Mouse (Mus musculus) stomach, embryonic 16.5 days (tissue): ENCODE data around the gene C330021F23Rik. TPM values are rescaled to one million over a fixed set of nuclear protein-coding genes. Genes with fewer than 3 reads are reported as not detected.

Experiments
- ATAC-seq: fragments of 200-750 bp; cut with Nextera tagmentation; 2 replicates; pipeline ENCODE4 v1.8.0; 2017; ENCODE audit warnings: moderate number of reproducible peaks, moderate TSS enrichment; ENCODE audit not compliant: insufficient read depth, low FRiP score
- H3K27ac ChIP-seq: fragments of 300-500 bp; sonication (generic); 2 replicates; pipeline ENCODE4 v1.5.1; 2014; ENCODE audit warnings: low read length
- H3K27me3 ChIP-seq: fragments of 300-500 bp; sonication (generic); 2 replicates; pipeline ENCODE4 v1.6.1; 2014; ENCODE audit warnings: low read length, control low read depth, mixed read lengths; ENCODE audit not compliant: control insufficient read depth, insufficient read depth
- H3K36me3 ChIP-seq: fragments of 300-500 bp; sonication (generic); 2 replicates; pipeline ENCODE4 v1.6.1; 2014; ENCODE audit warnings: low read length; ENCODE audit not compliant: control insufficient read depth, insufficient read depth
- H3K4me1 ChIP-seq: fragments of 300-500 bp; sonication (generic); 2 replicates; pipeline ENCODE4 v1.6.1; 2014; ENCODE audit warnings: low read length, control low read depth, mixed read lengths; ENCODE audit not compliant: control insufficient read depth, insufficient read depth
- H3K4me2 ChIP-seq: fragments of 300-500 bp; sonication (generic); 2 replicates; pipeline ENCODE4 v1.6.1; 2014; ENCODE audit warnings: low read depth, low read length, mixed read lengths
- H3K4me3 ChIP-seq: fragments of 300-500 bp; sonication (generic); replicated peaks from 2 replicates; pipeline ENCODE4 v1.5.1; 2014; ENCODE audit warnings: mild to moderate bottlenecking, low read length
- H3K9ac ChIP-seq: fragments of 300-500 bp; sonication (generic); 2 replicates; pipeline ENCODE4 v1.6.1; 2014; ENCODE audit warnings: low read length
- H3K9me3 ChIP-seq: fragments of 300-500 bp; sonication (generic); replicated peaks from 2 replicates; pipeline ENCODE4 v1.6.1; 2016; ENCODE audit warnings: low read length, control low read depth; ENCODE audit not compliant: control insufficient read depth
- WGBS: fragments of 180-500 bp; shearing (Covaris S2); extraction: QIAGEN DNeasy Blood & Tissue Kit; methylation state at CpG from one replicate; pipeline ENCODE4 v1.1.7; 2014; 5-methylcytosine and 5-hydroxymethylcytosine counted together
- polyA plus RNA-seq: library from polyadenylated mRNA; unstranded; fragments of >200 nt; fragmentation: Nextera tagmentation; extraction: Ambion mirVana; gene quantifications from 2 replicates; pipeline ENCODE4 v1.2.1, GENCODE M21; 2015

The C330021F23Rik gene
- polyA plus RNA-seq: 0.97 and 1.1 TPM in 2 replicates

GRCm38 (mm10) chr8:3567641-3568371, at the start of gene C330021F23Rik:
TSS of gene C330021F23Rik (plus strand) at chr8:3567990.
- Histone ChIP-seq H3K9ac (0 out of 2 replicates have a peak within 1 kb of the TSS, but pooled peaks have one; percentile 11), H3K27me3 (no peaks in the 10 kb centered on the region), H3K36me3 (no peaks in the 10 kb centered on the region), H3K27ac (no peak within 1 kb of the TSS), H3K4me1 (no peaks in the 10 kb centered on the region), H3K4me2 (peak within 1 kb of the TSS; percentile 34), H3K9me3 (no peaks in the 10 kb centered on the region), H3K4me3 (peak within 1 kb of the TSS; percentile 13)
- 5% methylated on average over 12 of the region's 12 CpGs for WGBS
- ATAC-seq: no peak; the same call in 1 of the 2 replicates

DNA sequence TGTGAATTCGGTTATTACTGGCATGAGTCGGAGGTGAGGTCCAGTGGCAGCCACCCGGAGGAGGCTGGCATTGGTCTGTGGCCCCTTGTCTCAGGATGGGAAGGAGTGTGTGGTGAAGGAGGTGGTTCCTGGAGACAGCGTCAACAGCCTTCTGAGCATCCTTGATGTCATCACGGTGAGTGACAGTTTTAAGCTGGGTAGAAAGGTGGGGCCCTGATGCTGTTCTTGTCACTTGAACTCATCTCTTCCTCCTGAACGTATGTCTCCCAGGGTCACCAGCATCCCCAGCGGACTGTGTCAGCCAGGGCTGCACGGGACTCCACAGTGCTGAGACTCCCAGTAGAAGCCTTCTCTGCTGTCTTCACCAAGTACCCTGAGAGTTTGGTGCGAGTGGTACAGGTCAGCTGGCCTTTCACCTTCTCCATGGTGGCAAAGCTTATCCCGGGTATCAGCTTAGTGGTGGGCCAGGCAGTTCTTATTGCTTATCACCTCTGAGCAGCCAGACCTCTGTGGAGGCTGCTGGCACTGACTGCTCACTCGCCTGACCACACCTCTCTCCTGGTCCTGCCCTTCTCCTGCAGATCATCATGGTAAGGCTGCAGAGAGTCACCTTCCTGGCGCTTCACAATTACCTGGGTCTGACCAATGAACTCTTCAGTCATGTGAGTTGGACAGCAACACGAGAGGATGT, 45.6 kb upstream of the C330021F23Rik start:
- Histone ChIP-seq H3K9ac (no peak overlapping the region), H3K4me1 (peaks cover 3% of the 10 kb centered on the region; the same call in 1 of the 2 replicates), H3K4me3 (no peak overlapping the region), H3K27me3 (no peaks in the 10 kb centered on the region), H3K36me3 (peaks cover 30% of the 10 kb centered on the region), H3K27ac (no peak overlapping the region), H3K9me3 (no peaks in the 10 kb centered on the region), H3K4me2 (no peak overlapping the region)
- peak; percentile 53; the same call in 1 of the 2 replicates for ATAC-seq
- 87% methylated on average over 13 of the region's 13 CpGs for WGBS

DNA sequence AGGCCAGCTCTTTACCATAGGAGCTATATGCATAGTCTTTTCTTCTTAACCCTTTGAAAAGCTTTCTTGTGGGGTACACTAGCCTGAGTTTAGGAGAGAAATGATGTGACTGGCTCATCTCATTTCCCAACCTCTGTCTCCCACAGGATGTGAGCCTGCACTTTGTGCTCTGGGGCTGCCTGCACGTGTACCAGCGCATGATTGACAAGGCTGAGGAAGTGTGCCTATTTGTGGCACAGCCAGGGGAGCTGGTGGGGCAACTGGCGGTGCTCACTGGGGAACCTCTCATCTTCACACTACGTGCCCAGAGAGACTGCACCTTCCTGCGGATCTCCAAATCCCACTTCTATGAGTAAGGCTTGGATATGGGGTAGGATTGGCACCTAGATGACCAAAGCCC, 37.0 kb upstream of the C330021F23Rik start:
- Histone ChIP-seq H3K4me1 (no peaks in the 10 kb centered on the region), H3K27ac (no peak overlapping the region), H3K27me3 (no peaks in the 10 kb centered on the region), H3K36me3 (peaks cover 24% of the 10 kb centered on the region), H3K9ac (no peak overlapping the region), H3K4me3 (no peak overlapping the region), H3K9me3 (no peaks in the 10 kb centered on the region), H3K4me2 (no peak overlapping the region)
- ATAC-seq: no peak
- 92% methylated on average over 5 of the region's 5 CpGs for WGBS

DNA sequence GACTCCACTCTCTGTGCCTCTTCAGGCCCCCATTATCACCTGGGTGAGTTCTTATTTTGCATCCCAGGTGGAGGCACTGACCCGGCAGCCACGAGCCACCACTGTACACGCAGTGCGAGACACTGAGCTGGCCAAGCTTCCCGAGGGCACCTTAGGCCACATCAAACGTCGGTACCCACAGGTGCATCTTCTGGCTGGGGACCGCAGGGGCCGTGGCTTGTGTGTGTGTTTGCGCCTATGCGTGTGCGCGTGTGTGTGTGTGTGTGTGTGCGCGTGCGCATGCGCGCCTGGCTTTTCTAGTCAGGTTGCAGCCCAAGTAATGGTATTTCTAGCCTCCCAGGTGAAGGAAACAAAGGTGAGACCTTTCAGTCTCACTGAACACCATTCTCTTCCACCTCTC, 35.9 kb upstream of the C330021F23Rik start:
- no peaks in the 10 kb centered on the region for H3K27me3 ChIP-seq
- ATAC-seq: no peak
- H3K4me3 ChIP-seq: no peak overlapping the region
- no peaks in the 10 kb centered on the region for H3K9me3 ChIP-seq
- H3K36me3 ChIP-seq: peaks cover 18% of the 10 kb centered on the region
- no peaks in the 10 kb centered on the region for H3K4me1 ChIP-seq
- H3K27ac ChIP-seq: no peak overlapping the region
- H3K4me2 ChIP-seq: no peak overlapping the region
- no peak overlapping the region for H3K9ac ChIP-seq
- WGBS: 96% methylated on average over 18 of the region's 18 CpGs

DNA sequence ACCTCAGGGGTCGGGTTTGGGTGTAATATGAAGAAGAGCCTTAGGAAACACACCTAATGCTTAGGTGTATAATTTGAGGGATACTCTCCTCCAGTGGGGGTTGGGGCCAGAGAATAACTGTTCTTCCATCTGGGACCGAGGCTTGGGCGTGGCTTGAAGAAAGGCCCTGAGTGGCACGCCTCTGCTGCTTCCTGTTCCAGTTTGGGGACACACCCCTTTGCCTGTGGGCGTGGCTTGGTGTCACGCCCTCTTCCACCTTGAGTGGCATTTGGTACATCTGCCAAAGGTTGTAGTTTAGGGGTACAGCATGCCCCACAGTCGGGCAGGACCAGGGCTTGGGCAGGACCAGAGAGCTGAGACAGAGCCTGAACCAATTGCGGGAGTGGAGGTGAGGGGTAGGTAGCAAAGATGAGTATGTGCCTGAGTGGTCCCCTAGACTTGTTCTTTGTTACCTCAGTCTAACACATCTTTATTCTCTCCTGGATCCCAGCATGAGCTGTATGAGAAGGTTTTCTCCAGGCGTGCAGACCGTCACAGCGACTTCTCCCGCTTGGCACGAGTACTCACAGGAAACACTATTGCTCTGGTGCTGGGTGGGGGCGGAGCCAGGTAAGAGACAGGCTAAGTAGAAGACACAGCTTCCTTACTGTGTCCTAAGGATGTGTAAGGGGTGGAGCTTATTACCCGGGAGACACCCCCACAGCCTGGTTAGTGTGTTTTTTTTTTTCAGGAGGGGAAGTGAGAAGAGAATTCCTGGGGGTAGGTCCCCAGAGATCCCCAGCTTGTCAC, 31.5 kb upstream of the C330021F23Rik start:
- no peak overlapping the region for H3K9ac ChIP-seq
- no peak for ATAC-seq
- peaks cover 34% of the 10 kb centered on the region for H3K36me3 ChIP-seq
- WGBS: 61% methylated on average over 15 of the region's 15 CpGs
- H3K4me2 ChIP-seq: no peak overlapping the region
- H3K4me3 ChIP-seq: no peak overlapping the region
- no peaks in the 10 kb centered on the region for H3K4me1 ChIP-seq
- no peaks in the 10 kb centered on the region for H3K9me3 ChIP-seq
- no peaks in the 10 kb centered on the region for H3K27me3 ChIP-seq
- no peak overlapping the region for H3K27ac ChIP-seq

GRCm38 (mm10) chr8:3536940-3537339, 30.9 kb upstream of the C330021F23Rik start:
- H3K9me3 ChIP-seq: no peaks in the 10 kb centered on the region
- H3K9ac ChIP-seq: no peak overlapping the region
- H3K4me2 ChIP-seq: no peak overlapping the region
- no peak overlapping the region for H3K4me3 ChIP-seq
- ATAC-seq: no peak
- H3K27ac ChIP-seq: no peak overlapping the region
- H3K4me1 ChIP-seq: no peaks in the 10 kb centered on the region
- H3K36me3 ChIP-seq: peaks cover 30% of the 10 kb centered on the region
- WGBS: 91% methylated on average over 9 of the region's 9 CpGs
- no peaks in the 10 kb centered on the region for H3K27me3 ChIP-seq

GRCm38 (mm10) chr8:3537666-3538065, 30.1 kb upstream of the C330021F23Rik start:
- Histone ChIP-seq H3K4me2 (no peak overlapping the region), H3K36me3 (peaks cover 30% of the 10 kb centered on the region), H3K27ac (no peak overlapping the region), H3K27me3 (no peaks in the 10 kb centered on the region), H3K9me3 (no peaks in the 10 kb centered on the region), H3K4me1 (no peaks in the 10 kb centered on the region), H3K4me3 (no peak overlapping the region), H3K9ac (no peak overlapping the region)
- WGBS: 95% methylated on average over 26 of the region's 26 CpGs
- ATAC-seq: peak; percentile 13; the same call in 1 of the 2 replicates

DNA sequence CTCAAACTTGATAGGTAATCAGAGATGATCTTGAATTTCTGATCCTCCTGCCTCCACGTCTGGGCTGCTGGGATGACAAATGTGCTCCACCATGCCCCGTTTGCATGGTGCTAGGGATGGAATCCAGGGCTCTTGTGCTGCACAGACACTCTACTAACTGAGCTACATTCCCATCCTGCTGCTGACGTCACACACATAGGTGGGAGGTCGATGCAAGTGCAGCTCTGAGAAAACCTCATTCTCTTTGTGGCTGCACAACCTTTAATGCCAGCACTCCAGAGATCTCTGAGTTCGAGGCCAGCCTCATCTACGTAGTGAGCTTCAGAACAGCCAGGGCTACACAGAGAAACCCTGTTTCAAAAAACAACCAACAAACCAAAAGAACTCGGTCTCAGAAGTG, 28.6 kb upstream of the C330021F23Rik start:
- 81% methylated on average over 7 of the region's 7 CpGs for WGBS
- no peak for ATAC-seq
- no peaks in the 10 kb centered on the region for H3K27me3 ChIP-seq
- H3K36me3 ChIP-seq: peaks cover 33% of the 10 kb centered on the region
- no peak overlapping the region for H3K4me3 ChIP-seq
- H3K4me1 ChIP-seq: no peaks in the 10 kb centered on the region
- H3K4me2 ChIP-seq: no peak overlapping the region
- H3K9me3 ChIP-seq: no peaks in the 10 kb centered on the region
- H3K27ac ChIP-seq: no peak overlapping the region
- no peak overlapping the region for H3K9ac ChIP-seq

DNA sequence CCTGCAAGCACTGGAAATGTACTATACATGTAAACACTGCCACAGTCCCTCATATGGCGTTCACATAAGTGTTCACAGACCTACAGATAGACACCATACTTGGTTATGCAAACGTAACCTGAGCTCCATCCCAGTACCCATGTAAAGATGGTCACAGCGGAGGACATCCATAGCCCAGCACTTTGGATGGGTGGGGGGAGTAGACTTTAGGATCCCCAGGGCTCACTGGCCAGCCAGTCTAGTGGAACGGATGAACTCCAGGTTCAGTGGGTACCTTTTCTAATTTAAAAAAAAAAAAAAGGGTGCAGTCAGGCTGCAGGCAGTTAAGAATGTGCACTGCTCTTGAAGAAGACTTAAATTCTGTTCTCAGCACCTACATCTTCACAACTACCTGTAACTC, 27.7 kb upstream of the C330021F23Rik start:
- WGBS: 86% methylated on average over 4 of the region's 4 CpGs
- Histone ChIP-seq H3K4me1 (no peaks in the 10 kb centered on the region), H3K4me2 (no peak overlapping the region), H3K4me3 (no peak overlapping the region), H3K27me3 (no peaks in the 10 kb centered on the region), H3K9ac (no peak overlapping the region), H3K9me3 (no peaks in the 10 kb centered on the region), H3K36me3 (peaks cover 37% of the 10 kb centered on the region), H3K27ac (no peak overlapping the region)
- ATAC-seq: no peak
